Mouse (Mus musculus) lung, postnatal 0 days (tissue): ENCODE results near the gene Slc39a13. TPM values are rescaled to one million over a fixed set of nuclear protein-coding genes. Genes with fewer than 3 reads are reported as not detected.

Source experiments
- ATAC-seq: fragments of 200-750 bp; cut with Nextera tagmentation; 2 replicates; pipeline ENCODE4 v1.8.0; 2017; ENCODE audit warnings: moderate library complexity
- DNase-seq: peaks from one replicate; pipeline ENCODE4 v3.0.0-alpha.2; 2016; ENCODE audit warnings: low spot score
- H3K27ac ChIP-seq: fragments of 300-500 bp; sonication (generic); 2 replicates; pipeline ENCODE4 v1.5.1; 2014; ENCODE audit warnings: antibody characterized with exemption, mild to moderate bottlenecking, low read length, mixed read lengths
- H3K27me3 ChIP-seq: fragments of 300-500 bp; sonication (generic); replicated peaks from 2 replicates; pipeline ENCODE4 v1.6.1; 2014; ENCODE audit warnings: low read length, mixed read lengths; ENCODE audit not compliant: insufficient read depth
- H3K36me3 ChIP-seq: fragments of 300-500 bp; sonication (generic); 2 replicates; pipeline ENCODE4 v1.6.1; 2014; ENCODE audit warnings: low read length, mixed read lengths; ENCODE audit not compliant: insufficient read depth
- H3K4me1 ChIP-seq: fragments of 300-500 bp; sonication (generic); 2 replicates; pipeline ENCODE4 v1.6.1; 2014; ENCODE audit warnings: antibody characterized with exemption, low read depth, low read length, mixed read lengths; ENCODE audit not compliant: insufficient read depth
- H3K4me2 ChIP-seq: fragments of 300-500 bp; sonication (generic); replicated peaks from 2 replicates; pipeline ENCODE4 v1.6.1; 2014; ENCODE audit warnings: low read depth, mild to moderate bottlenecking, low read length, moderate library complexity, mixed read lengths
- H3K4me3 ChIP-seq: fragments of 300-500 bp; sonication (generic); 2 replicates; pipeline ENCODE4 v1.5.1; 2014; ENCODE audit warnings: low read depth, low read length
- H3K9ac ChIP-seq: fragments of 300-500 bp; sonication (generic); replicated peaks from 2 replicates; pipeline ENCODE4 v1.6.1; 2014; ENCODE audit warnings: low read depth, mild to moderate bottlenecking
- H3K9me3 ChIP-seq: fragments of 300-500 bp; sonication (generic); 2 replicates; pipeline ENCODE4 v1.6.1; 2016; ENCODE audit warnings: low read length, mixed read lengths
- CTCF ChIP-seq: IDR thresholded peaks from 2 replicates; pipeline ENCODE4 v1.5.1; 2016; ENCODE audit warnings: antibody characterized with exemption, mild to moderate bottlenecking
- EP300 ChIP-seq: IDR thresholded peaks from 2 replicates; pipeline ENCODE4 v1.6.1; 2016; ENCODE audit warnings: antibody characterized with exemption, mild to moderate bottlenecking, control low read depth
- WGBS: fragments of 180-500 bp; shearing (Covaris S2); extraction: QIAGEN DNeasy Blood & Tissue Kit; methylation state at CpG from one replicate; pipeline ENCODE4 v1.1.7; 2014; 5-methylcytosine and 5-hydroxymethylcytosine counted together
- polyA plus RNA-seq: library from polyadenylated mRNA; unstranded; fragments of >200 nt; fragmentation: Nextera tagmentation; extraction: Ambion mirVana; gene quantifications from 2 replicates; pipeline ENCODE4 v1.2.1, GENCODE M21; 2015

The Slc39a13 gene
- polyA plus RNA-seq, 1 experiment from 2014 or later, result 32.6 TPM

DNA sequence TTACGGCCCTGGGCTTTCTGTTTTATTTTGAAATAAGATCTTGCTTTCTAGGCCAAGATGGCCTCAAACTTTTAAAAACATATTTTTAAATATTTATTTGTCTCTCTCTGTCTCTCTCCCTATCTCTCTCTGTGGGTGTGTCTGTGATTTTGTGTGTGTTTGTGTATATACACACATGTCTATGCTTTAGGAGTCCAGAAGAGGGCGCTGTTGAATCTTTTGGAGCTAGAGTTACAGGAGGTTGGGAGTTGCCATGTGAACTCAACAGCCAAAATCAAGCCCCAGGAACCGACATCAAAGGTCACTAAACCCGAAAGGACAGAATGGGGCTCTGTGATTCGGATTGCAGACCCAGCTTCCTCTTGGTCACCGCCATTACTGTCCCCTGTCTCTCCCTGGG lies 40.2 kb upstream of the Slc39a13 start:
- Histone ChIP-seq H3K36me3 (no peaks in the 10 kb centered on the region), H3K4me2 (no peak overlapping the region), H3K27ac (no peak overlapping the region), H3K9me3 (no peaks in the 10 kb centered on the region), H3K4me3 (no peak overlapping the region), H3K4me1 (no peaks in the 10 kb centered on the region), H3K9ac (no peak overlapping the region), H3K27me3 (no peaks in the 10 kb centered on the region; the same call in 1 of the 2 replicates)
- TF ChIP-seq CTCF, result peak; percentile 44
- no peak for TF ChIP-seq EP300
- DNase-seq (peak; percentile 33), ATAC-seq (no peak)
- 72% methylated on average over 6 of the region's 6 CpGs for WGBS

DNA sequence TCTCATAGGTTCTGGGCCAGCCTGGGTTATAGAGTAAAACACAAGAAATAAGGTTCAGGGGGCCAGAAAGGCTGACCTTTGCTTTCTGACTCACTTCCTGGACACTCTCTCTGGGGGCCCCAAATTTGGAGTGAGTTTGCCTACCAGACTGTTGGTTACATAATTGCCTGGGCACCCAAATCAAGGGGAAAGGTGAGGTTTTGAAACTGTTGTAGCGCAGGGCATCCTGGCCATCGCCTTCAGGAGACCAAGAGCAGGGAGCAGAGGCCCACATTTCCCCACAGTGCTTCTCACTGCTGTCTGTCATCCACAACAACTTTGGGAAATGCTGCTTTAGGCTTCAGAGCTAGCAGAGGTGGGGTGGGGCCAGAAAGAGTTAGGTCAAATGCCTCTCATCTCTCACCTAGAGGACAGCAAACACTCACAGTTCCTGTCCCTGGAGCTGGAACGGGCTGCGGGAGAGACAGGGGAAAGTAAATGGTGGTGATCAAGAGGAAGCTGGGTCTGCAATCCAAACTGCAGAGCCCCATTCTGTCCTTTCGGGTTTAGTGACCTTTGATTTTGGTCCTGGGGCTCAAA lies 39.7 kb upstream of the Slc39a13 start:
- H3K4me2 ChIP-seq, result no peak overlapping the region
- no peaks in the 10 kb centered on the region for H3K36me3 ChIP-seq
- DNase-seq (peak; percentile 56), ATAC-seq (peak; percentile 45)
- H3K27ac ChIP-seq, result no peak overlapping the region
- H3K9ac ChIP-seq, result no peak overlapping the region
- no peak for TF ChIP-seq CTCF
- no peaks in the 10 kb centered on the region for H3K9me3 ChIP-seq
- H3K27me3 ChIP-seq, result no peaks in the 10 kb centered on the region; the same call in 1 of the 2 replicates
- WGBS, result 51% methylated on average over 5 of the region's 5 CpGs
- no peaks in the 10 kb centered on the region for H3K4me1 ChIP-seq
- H3K4me3 ChIP-seq, result no peak overlapping the region

DNA sequence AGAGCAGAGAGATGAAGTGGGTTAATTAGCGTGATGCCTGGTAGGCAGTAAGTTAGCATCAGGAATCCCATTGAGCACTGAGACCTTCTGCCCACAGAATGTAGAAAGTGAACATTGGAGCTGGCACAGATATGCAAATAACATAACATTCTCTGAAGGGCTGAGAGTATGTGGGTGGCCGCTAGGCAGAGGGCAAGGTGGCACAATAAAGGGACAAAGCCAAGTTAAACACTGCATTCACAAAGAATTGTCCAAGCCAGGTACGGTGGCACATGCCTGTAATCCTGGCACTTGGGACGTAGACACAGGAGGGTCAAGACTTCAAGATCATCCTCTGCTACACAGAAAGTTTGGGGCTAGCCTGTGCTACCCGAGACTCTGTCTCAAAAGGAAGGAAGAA lies 39.0 kb upstream of the Slc39a13 start:
- Histone ChIP-seq H3K36me3 (no peaks in the 10 kb centered on the region), H3K4me2 (no peak overlapping the region), H3K9ac (no peak overlapping the region), H3K9me3 (no peaks in the 10 kb centered on the region), H3K4me1 (no peaks in the 10 kb centered on the region), H3K27me3 (no peaks in the 10 kb centered on the region; the same call in 1 of the 2 replicates), H3K4me3 (no peak overlapping the region), H3K27ac (no peak overlapping the region)
- peak; percentile 25 for DNase-seq
- peak; percentile 33; the same call in 1 of the 2 replicates for ATAC-seq
- 60% methylated on average over 5 of the region's 5 CpGs for WGBS
- TF ChIP-seq CTCF (no peak), EP300 (no peak)

DNA sequence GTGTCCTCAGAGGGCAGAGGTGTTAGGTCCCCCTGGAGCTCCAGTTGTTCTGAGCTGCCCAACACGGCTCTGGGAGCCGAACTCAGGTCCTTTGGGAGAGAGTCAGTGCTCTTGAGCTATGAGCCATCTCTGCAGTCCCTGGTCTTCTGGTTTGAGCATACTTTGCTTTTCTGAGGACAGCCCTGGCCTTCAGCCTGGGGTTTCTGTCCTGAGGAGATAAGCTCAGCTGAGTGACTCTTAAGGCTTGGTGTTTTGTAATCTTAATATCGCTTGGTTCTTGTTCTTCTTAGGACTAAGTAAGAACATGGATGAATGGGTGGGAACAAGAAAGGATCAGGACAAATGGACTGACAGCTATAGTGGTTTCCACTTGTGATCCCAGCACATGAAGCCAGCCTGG lies 37.9 kb upstream of the Slc39a13 start:
- no peaks in the 10 kb centered on the region for H3K36me3 ChIP-seq
- WGBS, result 65% methylated on average over 3 of the region's 3 CpGs
- TF ChIP-seq EP300 (no peak), CTCF (no peak)
- DNase-seq (no peak), ATAC-seq (no peak)
- H3K4me3 ChIP-seq, result no peak overlapping the region
- H3K9ac ChIP-seq, result no peak overlapping the region
- H3K4me2 ChIP-seq, result no peak overlapping the region
- H3K4me1 ChIP-seq, result no peaks in the 10 kb centered on the region
- no peaks in the 10 kb centered on the region; the same call in 1 of the 2 replicates for H3K27me3 ChIP-seq
- no peaks in the 10 kb centered on the region for H3K9me3 ChIP-seq
- H3K27ac ChIP-seq, result no peak overlapping the region

DNA sequence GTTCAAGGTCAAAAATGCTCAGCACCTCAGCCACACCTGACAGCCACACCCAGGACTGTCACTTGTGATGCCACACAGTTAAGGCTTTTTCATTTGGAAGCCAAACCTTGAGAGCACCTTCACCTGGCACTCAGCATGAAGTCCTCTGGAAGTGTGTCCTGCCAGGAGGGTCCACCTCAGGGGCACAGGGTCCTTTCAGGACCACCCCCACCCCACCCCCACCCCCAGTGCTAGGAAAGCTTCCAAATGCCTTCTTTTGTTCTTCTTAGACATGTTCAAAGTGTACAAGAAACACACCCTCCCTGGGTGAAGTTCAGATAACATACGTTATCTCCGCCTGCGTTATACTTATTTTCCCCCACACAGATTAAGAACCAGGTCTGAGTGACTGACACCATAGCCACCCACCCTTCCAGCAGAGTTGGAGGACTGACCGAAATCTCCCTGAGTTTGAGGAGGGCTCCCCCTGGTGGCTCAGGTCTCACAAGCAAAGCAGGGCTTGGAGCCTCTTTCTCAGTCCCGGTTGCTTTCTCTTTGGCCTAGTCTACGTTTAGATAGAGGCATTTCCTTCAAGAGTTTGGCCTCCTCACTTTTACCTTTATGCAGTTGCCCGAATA lies 31.0 kb upstream of the Slc39a13 start:
- H3K27ac ChIP-seq, result no peak overlapping the region
- H3K4me2 ChIP-seq, result no peak overlapping the region
- no peaks in the 10 kb centered on the region for H3K27me3 ChIP-seq
- no peaks in the 10 kb centered on the region for H3K9me3 ChIP-seq
- 2% methylated on average over 7 of the region's 7 CpGs for WGBS
- ATAC-seq (peak; percentile 90), DNase-seq (peak; percentile 96)
- TF ChIP-seq EP300 (no peak), CTCF (peak; percentile 98)
- H3K4me3 ChIP-seq, result no peak overlapping the region
- H3K9ac ChIP-seq, result no peak overlapping the region
- no peaks in the 10 kb centered on the region for H3K4me1 ChIP-seq
- no peaks in the 10 kb centered on the region for H3K36me3 ChIP-seq

DNA sequence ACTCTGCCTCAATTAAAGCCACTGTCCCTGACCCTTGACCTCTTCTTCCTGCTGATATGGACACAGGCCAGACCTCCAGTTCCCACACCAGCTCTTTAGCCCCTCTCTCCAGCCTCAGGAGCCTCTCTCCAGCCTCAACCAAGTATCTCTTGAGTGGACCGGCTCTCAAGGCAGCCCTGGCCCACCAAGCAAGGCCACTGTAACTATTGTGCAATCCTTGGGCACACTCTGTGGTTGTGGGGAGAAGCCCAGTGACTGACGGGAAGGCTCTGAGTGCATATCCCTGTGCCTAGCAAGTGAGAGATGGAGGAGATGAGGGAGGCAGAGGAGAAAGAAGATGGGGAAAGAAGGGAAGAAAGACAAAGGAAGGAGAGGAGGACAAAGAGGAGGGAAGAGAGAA lies 27.9 kb upstream of the Slc39a13 start:
- TF ChIP-seq EP300, result no peak
- TF ChIP-seq CTCF, result no peak

More for the DNA sequence above, 27.9 kb upstream of the Slc39a13 start:
- peak; percentile 42 for DNase-seq
- no peak overlapping the region for H3K27ac ChIP-seq
- no peaks in the 10 kb centered on the region for H3K4me1 ChIP-seq
- H3K36me3 ChIP-seq, result no peaks in the 10 kb centered on the region
- WGBS, result 52% methylated on average over 2 of the region's 2 CpGs
- peak; percentile 48; the same call in 1 of the 2 replicates for ATAC-seq
- no peak overlapping the region for H3K9ac ChIP-seq
- H3K4me3 ChIP-seq, result no peak overlapping the region
- H3K27me3 ChIP-seq, result no peaks in the 10 kb centered on the region
- no peaks in the 10 kb centered on the region for H3K9me3 ChIP-seq
- H3K4me2 ChIP-seq, result no peak overlapping the region
